Mouse (Mus musculus) right cerebral cortex, postnatal 25 days (tissue): Measurements from ENCODE around the gene Hyal3.

ENCODE experiments used
- DNase-seq: peaks from one replicate; pipeline ENCODE4 v3.0.0; 2022

Gene Hyal3

DNA sequence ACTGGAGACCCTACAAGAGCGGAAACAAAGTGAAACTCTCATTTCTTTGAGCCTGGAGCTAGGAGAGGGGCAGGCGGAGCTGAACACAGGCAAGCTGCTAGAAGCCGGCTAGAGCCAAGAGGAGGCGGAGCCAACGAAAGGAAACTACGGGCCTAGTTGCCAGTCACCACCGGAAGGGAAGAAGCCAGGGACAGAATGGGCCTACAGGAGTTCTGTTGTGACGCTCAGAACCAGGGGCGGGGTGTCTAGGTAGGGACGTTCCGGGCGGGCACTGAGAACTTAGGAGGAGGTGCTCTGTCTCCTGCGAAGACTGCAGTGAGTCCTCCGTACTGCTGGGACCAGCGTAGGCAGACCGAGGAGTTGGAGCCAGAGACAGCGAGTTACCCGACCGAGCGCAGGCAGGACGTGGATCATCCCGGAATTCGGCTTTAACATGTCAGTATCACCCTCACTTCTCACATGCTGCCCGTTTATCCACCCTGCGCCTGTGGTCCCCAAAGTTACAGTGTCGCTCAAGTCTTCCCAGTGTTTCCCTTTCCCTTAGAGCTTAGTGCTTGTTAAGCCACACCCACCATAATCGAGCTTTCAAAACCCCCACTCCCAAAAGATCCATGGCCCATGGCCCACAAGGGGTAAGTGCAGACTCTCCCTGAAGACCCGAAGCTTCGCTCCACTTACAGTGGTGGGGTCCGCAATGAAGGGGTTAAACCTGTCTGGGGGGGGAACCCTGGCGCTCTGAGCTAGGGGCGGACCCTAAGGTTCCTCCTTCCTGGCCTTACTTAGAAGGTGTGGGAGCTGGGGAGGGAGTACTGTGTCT lies at the start of gene Hyal3:
TSS of gene Hyal3 (plus strand) at position 318 of the 817 bp plus-strand sequence.
- peak; percentile 88 for DNase-seq

DNA sequence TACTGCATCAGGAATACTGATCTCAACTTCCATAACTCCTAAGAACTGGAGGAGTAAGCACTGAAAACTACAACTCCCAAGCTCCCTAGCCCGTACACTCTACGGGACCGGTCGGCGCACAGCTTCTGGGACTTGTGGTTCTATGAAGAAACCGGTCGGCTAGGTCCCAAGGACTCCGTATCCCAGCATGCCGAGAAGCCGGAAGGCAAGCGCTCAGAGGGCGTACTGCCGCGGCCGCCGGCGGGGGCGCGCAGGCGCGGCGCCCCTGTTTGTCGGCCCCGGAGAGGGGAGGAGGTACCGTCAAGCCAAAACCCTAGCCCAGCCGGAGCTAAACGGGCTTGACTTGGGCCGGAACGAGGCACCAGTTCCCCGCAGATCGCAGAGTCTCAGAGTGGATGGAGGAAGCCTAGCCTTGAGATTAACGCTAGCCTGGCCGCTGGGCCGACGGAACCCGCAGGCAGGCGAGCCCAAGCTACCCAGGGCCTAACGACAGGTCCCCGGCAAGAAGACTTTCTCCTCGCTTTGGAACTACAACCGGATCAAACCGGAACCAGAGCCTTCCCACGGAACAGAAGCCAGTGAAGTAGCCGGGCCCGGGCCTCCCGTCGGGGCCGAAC lies 46.7 kb upstream of the Hyal3 start, which contains the start of gene Tmem115:
TSS of gene Tmem115 (plus strand) at position 155 of the 617 bp plus-strand sequence.
- peak; percentile 94 for DNase-seq

DNA sequence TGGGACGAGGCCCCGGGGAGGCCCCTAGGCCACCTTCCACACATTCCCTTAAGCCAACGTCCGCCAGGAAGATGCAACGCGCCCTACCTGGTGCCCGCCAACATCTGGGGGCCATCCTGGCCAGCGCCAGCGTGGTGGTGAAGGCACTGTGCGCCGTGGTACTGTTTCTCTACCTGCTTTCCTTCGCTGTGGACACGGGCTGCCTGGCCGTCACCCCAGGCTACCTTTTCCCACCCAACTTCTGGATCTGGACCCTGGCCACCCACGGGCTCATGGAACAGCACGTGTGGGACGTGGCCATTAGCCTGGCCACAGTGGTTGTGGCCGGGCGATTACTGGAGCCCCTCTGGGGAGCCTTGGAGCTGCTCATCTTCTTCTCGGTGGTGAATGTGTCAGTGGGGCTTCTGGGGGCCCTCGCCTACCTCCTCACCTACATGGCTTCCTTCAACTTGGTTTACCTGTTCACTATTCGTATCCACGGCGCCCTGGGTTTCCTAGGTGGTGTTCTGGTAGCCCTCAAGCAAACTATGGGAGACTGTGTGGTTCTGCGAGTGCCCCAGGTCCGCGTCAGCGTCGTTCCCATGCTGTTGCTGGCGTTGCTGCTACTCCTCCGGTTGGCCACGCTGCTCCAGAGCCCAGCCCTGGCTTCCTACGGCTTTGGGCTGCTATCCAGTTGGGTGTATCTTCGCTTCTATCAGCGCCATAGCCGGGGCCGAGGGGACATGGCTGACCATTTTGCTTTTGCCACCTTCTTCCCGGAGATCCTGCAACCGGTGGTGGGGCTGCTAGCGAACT lies 46.0 kb upstream of the Hyal3 start:
- no peak for DNase-seq

DNA sequence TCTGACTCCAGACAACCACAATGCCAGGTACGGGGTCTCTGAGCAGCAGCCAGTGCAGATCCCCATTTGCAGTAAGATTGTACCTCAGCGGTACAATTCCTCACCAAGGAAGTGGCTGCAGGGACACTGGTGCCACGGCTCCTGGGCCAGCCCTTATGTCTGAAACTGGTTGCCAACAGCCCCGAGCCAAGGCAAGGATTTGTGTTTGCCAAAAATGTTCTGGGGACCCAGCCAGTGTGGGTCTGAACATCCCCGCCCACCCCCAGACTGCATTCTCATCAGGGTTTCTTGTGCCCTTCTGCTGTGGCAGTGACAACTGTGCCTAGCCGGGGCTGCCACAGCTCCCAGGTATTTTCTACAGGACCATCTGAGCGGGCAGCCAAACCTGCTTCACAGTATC lies 42.4 kb upstream of the Hyal3 start:
- DNase-seq = no peak

DNA sequence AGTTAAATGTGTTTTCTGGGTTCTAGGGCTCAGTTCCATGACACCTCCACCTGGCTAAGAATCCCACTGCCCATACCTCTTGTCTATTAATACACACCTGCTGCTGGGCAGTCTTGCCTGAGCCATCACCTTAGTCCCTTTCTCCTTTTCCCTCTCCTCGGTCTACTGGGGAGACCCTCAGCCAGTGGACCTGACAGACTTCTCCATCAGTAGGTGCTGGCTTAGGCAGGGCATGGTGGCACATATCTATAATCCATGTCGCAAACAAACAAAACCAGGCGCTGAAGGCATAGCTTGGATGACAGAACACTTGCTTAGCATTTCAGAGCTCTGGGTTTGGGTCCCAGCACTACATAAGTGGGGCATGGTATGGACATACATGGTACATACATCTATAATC lies 41.9 kb upstream of the Hyal3 start:
- DNase-seq = no peak

DNA sequence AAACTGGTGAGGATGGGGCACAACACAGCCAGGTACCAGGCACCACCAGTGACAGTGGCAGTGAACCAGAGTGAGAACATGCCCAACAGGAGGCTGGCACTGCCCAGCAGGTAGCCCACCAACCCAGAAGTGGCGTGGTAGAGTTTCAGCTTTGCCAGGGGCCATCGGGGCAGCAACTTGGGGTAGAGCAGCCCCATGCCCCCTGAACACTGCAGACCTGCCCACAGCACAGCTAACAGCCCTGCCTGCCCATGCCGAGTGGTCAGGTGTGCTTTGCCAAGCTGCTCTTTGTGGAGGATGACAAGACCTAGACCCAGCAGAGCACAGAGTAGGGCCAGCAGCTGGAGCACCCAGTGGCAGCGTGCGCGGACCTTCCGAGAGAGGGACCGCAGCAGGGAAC lies 40.7 kb upstream of the Hyal3 start:
- no peak for DNase-seq

DNA sequence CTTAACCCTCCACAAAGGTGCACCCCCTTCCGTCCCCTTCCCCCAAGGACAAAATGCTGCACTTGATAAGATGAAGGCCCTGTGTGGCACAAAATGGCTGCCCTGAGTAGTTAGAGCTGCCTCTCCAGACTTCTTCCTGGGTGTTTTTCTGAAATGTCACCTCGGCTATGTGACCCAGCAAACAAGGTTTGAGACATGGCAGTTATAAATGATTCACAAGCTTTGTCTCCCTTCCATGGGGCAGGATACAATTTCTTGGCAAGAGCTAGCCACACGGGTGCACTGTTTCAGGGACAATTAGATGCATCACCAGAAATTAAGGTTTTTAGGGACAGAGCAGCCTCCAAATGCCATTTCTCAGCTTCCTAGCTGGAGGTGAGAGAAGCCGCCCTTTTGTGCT lies 40.2 kb upstream of the Hyal3 start:
- no peak for DNase-seq

DNA sequence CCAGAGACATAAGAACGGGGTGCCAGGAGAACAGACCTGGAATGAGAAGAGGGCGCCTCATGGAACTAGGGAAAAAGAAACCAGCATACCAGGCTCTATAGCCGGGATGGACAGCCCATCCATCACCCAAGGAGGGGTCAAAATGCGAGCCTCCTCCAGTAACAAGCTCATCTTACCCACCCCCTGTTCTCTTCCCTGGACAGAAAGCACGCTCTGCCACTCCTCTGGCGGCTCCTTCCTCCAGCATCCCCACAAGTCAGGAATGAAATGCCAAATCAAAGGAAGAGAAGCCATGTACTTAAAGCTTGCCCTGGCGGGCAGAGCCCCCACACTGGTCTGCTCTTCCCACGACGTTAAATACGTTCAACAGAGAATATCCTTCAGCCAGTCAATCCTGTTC lies 39.6 kb upstream of the Hyal3 start:
- DNase-seq = no peak

DNA sequence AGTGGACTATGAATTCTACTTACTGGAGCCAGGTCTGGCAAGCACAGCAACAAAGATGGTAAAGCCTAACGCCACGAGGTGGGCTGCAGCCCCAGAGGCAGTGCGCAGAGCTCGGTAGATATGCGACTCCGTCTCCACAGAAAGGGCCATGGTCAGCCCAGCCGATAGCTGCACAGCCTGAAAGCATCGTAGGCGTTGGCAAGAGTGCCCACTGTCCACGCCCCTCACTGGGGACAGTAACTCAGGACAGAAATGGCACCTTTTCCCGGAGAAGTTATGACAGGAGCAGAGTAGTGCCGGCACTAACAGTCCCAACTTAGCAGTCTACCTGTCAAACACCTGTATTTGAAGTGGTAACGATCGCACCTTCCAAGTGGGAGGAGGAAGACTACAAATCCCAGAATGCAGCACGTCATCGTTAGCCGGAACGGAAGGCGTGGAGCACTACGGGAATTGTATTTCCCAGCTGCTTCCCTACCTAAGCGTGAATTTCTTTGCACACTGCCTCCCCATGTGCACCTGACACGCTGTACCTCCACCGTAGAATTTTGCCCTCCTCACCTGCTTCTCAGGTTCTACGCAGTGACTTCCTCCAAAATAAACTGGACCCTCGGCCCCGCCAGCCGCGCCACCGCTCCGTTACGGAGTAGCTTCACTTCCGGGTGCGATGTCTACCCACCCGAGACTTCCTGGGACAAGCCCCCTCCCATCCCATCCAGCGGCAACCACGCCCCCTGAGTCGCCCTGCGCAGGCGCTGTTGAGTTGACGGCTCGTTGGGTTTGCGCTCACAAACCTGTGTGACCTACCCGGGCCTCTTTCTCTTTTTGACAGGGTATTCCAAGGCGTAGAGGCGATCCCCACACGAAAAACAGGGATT lies 38.9 kb upstream of the Hyal3 start, which contains the start of the genes Cyb561d2 and Nprl2:
TSS of gene Cyb561d2 (minus strand) at position 720 of the 878 bp plus-strand sequence.
TSS of gene Nprl2 (plus strand) at position 753 of the 878 bp plus-strand sequence.
- peak; percentile 96 for DNase-seq

DNA sequence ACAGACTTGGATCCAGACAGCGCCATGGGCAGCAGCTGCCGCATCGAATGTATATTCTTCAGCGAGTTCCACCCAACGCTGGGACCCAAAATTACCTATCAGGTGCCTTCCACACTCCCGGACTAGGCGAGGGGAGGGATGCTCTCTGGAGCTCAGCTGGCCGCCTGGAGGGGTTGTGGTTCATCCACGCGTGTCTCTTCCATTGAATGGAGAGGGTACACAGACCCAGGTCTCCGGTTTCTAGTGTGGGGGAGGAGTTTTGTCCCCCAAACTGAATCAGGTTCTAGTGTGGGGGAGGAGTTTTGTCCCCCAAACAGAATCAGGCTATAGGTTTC lies 38.3 kb upstream of the Hyal3 start:
- DNase-seq = no peak

DNA sequence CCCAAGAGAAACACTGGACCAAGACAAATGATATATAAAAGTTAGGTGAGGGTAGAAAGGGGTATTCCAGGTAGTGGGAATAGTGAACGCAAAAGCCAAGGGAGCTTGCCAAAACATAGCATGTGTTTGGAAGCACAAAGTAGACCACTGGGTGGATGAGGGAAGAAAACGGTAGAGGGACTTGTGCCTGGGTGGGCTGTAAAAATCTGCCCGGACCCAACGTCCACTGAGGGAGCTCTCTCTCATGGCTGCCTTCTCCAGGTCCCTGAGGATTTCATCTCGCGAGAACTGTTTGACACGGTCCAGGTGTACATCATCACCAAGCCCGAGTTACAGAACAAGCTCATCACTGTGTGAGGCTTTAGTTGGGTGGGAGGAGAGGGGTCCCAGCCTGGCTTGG lies 37.9 kb upstream of the Hyal3 start:
- DNase-seq = no peak

DNA sequence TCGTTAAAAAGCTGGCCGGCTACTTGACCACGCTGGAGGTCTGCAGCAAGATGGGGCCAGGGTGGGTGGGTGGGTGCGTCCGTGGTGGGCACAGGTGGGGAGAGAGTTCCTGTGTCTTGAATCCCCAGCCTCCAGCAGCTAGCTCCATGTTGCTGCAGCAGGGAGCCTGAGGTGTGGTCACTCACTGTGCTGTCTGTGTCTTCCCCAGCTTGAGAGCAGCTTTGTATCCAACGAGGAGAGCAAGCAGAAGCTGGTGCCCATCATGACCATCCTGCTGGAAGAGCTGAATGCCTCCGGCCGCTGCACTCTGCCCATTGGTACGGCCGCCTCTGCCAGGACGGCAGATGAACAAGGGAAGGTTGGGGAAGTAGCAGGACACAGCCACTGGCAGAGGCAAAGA lies 37.3 kb upstream of the Hyal3 start:
- no peak for DNase-seq

DNA sequence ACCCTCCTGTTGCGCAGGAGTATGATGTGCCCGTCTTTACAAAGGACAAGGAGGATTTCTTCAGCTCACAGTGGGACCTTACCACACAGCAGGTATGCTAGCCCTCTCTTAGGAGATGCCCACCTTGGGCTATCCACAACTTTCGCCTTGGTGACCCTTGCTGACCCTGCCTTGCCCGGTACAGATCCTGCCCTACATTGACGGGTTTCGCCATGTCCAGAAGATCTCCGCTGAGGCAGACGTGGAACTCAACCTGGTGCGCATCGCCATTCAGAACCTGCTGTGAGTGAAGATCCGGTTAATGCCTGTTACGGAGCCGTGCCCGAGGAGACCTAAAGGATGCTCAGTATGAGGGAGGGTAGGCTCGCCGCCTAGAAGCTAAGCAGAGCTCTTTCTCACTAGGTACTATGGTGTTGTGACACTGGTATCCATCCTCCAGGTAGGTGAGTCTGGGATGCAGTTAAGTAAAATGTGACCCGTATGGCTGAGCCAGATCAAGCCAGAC lies 36.4 kb upstream of the Hyal3 start:
- DNase-seq = no peak

DNA sequence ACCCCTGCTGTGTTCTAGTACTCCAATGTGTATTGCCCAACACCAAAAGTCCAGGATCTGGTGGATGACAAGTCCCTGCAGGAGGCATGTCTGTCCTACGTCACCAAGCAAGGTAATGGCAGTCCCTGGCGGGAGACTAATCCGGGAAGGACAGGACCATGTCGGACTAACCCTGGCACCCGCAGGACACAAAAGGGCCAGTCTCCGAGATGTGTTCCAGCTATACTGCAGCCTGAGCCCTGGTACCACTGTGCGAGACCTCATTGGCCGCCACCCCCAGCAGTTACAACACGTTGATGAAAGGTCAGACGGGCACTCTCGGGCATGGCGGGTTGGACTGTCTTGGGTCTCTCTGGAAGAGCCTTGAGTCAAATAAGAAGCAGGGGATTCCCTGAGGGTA lies 35.9 kb upstream of the Hyal3 start:
- DNase-seq = no peak

DNA sequence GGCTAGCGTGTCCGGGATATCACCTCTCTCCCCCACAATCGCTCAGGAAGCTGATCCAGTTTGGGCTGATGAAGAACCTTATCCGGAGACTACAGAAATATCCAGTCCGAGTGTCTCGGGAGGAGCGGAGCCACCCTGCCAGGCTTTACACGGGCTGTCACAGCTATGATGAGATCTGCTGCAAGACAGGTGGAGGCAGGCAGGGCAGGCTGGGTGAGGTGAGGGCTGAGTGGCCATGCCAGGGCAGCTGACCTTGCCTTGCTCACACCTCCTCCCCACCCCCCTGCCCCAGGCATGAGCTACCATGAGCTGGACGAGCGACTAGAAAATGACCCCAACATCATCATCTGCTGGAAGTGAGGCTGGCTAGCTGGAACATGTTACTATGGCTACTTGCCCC lies 35.4 kb upstream of the Hyal3 start:
- DNase-seq = no peak

DNA sequence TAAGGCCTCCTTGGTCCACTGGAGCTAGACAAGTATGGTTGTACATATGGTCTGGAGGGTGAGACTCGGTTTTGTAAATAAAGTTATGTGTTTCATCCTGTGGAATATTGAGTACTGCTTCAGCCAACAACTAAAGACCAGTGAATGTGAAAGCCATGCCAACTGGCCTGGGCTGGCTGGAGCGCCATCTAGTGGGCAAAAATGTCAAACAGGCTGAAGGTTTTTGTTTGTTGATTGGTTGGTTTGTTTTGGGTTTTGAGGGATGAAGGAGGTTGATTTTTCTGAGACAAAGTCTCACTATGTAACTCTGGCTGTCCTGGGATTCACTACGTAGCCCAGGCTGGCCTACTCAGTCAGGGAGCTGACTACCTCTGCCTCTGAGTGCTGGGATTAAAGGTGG lies 35.0 kb upstream of the Hyal3 start:
- DNase-seq = no peak

DNA sequence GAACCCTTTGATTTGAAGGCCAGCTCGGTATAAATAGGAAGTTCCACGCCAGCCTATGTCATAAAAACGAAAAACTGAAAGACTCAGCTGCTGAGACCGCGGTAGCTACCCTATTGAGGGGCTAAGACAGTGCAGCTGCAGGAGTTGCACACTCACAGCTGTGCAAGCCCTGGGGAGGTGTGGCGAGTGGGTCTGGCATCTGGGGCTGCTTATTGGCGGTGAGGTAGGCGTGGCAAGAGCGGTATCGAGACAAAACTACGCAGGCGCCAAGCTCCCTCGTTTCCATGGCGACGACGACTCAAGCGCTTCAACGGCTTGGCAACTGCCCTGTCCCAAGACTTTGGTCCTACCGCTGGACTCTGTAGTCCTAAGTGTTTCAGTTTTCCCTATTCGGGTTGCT lies 33.6 kb upstream of the Hyal3 start, which contains the start of gene Zmynd10:
TSS of gene Zmynd10 (plus strand) at position 273 of the 400 bp plus-strand sequence.
- DNase-seq = peak; percentile 85

DNA sequence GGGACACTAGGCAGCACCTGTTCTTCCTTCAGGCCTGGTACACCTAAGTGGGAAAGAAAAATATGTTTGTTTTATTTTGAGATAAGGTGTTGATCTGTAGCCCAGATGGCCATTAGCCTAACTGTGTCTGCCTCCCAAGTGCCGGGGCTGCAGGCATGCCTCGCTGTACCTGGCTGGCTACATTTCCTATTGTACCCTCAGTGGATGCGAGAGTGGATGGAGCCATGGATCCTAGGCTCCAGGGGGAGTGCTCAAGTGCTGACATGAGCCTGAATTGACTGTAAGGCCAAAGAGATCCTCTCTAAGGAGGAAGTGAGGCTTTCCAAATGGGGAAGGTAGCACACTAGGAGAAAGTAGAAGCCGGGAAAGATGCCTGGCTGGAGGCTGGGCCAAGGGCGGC lies 32.7 kb upstream of the Hyal3 start:
- DNase-seq = no peak

DNA sequence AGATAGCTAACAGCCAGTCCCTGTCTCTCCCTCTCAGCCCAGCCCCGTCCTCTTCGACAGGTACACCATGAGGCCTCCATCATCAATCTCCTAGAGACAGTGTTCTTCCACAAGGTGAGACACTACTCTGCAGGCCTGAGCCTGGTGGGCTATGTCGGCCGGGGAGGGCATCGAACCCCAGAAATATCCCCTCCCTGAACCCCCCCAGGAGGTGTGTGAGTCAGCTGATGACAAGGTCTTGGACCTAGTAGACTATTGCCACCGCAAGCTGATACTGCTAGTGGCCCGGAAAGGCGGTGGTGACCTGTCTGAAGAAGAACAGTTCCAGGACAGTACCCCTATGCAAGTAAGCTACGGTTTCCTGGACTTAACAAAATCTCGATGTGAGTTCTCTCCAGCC lies 31.8 kb upstream of the Hyal3 start:
- DNase-seq = no peak

DNA sequence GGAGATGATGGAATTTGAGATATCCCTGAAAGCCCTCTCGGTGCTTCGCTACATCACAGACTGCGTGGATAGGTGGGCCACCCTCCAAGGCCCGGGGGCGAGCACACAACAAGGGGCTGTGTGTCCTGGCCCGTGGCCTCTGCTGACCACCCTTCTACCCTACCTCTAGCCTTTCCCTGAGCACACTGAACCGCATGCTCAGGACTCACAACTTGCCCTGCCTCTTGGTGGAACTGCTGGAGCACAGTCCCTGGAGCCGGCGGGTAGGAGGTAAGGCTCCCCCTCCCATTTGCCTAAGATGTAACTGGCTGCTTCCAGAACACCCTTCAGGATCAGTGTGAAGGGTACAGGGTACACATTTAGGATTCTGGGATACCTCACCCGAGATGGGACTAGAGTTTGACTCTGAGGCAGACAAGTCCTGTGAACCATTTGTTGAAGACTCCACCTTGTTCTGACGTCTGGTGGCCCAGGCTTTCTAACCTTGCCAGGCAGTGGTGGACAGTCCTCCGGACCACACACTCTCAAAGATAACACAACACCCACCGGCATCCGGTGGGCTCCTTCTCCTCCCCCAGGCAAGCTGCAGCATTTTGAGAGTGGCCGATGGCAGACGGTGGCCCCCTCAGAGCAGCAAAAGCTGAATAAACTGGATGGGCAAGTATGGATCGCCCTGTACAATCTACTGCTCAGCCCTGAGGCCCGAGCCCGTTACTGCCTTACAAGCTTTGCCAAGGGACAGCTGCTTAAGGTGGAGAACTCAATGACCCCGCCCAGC lies 31.1 kb upstream of the Hyal3 start:
- DNase-seq = no peak

DNA sequence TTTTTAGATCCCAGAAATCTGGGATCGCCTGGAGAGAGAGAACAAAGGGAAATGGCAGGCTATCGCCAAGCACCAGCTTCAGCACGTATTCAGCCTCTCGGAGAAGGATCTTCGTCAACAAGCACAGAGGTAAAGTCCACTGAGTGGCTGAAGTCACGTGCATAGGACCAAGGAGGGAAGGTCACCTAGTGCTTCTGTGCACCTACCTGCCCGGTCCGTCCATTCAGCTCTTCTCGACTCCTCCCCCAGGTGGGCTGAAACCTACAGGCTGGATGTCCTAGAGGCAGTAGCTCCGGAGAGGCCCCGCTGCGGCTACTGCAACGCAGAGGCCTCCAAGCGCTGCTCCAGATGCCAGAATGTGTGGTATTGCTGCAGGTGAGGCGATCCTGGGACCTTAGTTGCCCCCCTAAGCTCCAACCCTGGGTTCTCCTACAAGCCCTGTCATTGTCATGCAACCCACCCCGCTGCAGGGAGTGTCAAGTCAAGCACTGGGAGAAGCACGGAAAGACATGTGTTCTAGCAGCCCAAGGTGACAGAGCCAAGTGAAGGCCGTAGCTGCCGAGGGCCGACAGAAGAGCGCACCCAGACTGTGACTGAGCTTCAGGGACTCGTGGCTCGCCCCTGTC lies 30.0 kb upstream of the Hyal3 start:
- DNase-seq = no peak
